Mouse (Mus musculus) kidney, postnatal 25 days (tissue): Measurements from ENCODE around the gene Zbtb24.

Experiments used
- DNase-seq, 2 experiments: peaks; one replicate each; pipeline ENCODE4 v3.0.0; 2021; ENCODE audit warnings: mixed read lengths in 2 of 2

Zbtb24 gene

GRCm38 (mm10) chr10:41470693-41471092 lies 20.5 kb downstream of the Zbtb24 start:
- DNase-seq: no peak

GRCm38 (mm10) chr10:41472534-41472933 lies 22.4 kb downstream of the Zbtb24 start:
- DNase-seq: no peak

- no peak for DNase-seq
Observed at GRCm38 (mm10) chr10:41472962-41473481, 22.8 kb downstream of the Zbtb24 start.

DNA sequence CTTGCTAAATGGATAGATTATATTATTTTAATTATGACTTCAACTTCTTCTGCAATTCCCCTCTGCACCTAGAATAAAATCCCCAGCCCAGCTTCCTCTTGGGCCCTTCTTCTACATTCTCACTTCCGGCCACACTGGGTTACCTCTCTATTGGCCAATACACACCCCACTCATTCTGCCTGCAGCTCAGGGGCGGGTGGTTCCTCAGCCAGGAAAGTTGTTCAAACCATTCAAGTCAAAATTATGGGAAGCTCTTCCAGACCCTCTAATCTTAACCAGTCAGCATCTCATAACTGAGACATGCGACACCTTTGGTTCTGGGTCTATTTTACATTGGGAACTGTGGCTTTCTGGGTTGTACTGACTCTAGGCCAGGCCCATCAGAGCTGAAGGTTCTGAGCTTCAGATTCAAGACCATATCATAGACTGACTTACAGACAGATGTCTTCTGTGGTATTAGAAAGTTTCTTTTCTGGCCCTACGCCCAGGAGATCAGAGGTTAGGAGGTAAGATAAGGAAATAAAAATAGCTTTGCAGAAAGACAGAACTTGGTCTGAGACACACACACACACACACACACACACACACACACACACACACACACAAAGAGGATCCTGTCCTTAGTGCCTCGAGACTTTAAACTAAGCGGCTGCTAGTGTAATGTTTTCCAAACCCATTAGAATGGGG lies 23.7 kb downstream of the Zbtb24 start:
- peak in 1 of 2 experiments; percentile 28 for DNase-seq

DNA sequence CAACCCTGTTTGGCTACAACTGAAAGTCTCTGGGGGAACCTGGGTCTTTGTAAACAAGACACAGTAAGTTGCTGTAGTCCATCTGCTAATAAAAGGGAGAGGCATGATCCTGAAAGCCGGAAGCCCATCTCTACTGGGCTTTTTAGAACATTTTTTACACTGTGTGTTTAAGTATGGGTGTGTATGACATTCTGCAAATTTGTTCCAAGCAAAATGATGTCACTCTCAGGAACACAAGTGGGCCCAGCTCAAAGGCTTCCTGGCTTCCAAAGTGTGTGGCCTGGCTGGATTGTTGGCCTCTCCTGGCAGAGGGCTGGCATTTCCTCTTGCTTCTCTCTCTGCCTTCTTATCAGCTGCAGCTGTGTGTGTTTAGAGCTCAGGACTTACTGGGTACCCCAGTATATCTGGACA lies 24.8 kb downstream of the Zbtb24 start:
- DNase-seq: no peak

DNA sequence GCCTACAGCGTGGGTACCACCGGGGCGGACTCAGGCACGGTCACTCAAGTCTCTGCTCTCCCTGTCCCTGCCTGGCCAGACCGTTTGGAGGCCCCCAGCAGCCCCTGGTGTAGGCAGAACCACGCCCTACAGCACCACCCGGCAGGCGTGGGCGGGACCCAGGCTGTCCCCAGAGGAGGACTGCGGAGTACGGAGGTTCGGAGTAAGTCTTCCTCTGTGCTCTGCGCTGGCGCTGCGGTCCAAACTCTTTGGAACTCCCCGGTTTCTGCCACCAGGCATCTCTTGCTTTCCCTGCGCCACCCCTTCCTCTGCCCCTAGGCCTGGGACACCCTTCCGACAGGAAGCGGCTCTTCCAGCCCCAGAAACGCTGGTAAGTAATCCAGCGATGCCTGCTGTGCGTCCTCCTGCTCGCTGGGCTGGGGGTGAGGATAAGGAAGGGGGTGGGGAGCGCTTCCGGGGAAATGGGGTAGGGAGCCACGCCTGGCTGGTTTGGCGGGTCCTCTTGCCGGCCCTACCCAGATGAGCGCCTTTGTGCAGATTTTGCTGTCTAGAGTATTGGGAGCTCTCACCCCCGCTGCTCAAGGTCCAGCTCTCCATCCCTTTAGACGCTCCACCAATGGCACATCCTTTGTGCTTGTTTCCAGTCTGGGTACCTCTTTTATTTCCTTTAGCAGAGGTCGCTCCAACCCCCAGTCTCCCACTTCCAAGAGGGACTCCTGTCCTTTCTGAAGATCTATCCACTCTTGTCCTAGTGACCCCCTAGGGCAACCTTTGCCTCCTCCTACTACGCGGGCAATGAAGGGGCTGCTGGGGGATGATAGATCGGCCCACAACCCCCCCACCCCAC lies 26.2 kb downstream of the Zbtb24 start, which contains the start of gene Mical1:
Gene Mical1, plus strand, starts transcription at position 144 of the 847 bp plus-strand sequence.
- peak; percentile 54 to 72 for DNase-seq

GRCm38 (mm10) chr10:41477018-41477277 lies 26.8 kb downstream of the Zbtb24 start:
- no peak for DNase-seq

DNA sequence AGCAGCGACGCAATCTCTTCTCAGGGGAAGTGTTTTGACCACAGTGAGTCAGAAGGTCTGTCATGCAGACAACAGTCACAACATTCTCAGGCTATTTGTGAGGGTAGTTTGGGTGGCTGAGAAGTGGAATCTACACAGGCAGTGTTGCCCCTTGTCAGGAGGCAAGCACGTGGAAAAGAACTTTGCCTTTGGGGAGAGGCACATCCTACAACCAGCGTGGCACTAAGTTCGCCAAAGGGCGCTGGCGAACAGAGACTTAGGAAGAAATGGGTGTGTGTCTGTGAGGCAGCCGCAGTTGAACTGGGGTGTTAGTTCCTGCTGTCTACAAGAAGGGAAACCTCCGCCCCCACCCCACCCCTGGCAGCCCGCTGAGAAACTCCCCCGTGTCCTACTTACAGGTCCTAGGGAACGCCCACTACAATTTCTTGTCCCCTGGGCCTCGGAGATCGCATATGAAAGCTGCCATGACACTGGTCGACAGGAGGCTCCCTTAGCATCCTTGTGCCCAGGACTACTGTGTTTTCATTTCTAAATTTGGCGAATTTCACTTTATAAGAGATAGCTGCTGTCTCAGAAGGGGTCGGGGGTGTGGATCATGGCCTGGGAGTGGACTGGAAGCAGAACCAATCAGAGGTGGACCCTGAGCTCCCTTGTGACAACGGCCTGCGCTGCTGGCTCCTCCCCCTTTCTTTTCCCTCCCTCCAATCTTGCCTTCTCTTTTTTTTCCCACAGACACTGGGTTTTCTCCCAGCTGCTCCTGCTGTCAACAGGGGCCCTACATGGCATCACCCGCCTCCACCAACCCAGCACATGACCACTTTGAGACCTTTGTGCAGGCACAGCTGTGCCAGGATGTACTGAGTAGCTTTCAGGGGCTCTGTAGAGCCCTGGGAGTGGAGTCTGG lies 27.3 kb downstream of the Zbtb24 start:
- DNase-seq: peak; percentile 69 to 79

GRCm38 (mm10) chr10:41479961-41480360 lies 29.8 kb downstream of the Zbtb24 start:
- DNase-seq: no peak

GRCm38 (mm10) chr10:41480938-41481880 lies 31.0 kb downstream of the Zbtb24 start:
- DNase-seq: peak in 1 of 2 experiments; percentile 43

DNA sequence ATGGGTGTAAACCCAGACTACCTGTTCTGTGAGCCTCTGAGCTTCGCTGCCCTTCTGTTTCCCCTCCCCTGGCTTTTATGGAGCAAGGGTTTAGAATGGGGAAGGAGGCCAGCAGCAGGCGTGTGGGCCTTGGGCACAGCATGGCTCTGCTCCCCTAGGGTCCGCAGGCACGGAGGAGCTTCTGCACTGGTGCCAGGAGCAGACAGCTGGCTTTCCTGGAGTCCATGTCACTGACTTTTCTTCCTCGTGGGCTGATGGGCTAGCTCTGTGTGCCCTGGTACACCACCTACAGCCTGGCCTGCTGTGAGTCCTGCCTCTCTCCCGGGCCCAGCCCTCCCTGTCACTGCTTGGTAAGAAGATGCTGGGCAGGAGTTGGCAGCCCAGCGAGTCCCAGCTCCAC lies 32.3 kb downstream of the Zbtb24 start:
- DNase-seq: no peak

DNA sequence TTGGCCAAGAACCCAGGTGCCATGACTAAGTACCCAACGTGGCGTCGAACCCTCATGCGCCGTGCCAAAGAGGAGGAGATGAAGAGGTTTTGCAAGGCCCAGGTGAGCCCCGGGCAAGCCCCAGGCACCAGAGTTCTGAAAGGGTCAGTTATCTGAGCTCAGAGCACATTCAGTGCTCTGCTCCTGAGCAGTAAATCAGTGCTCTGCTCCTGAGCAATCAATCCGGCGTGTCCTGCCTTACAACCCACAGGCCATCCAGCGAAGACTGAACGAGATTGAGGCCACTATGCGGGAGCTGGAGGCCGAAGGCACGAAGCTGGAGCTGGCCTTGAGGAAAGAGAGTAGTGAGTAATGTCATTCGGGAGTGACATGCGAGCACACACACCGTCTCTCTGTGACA lies 35.6 kb downstream of the Zbtb24 start:
- DNase-seq: no peak

DNA sequence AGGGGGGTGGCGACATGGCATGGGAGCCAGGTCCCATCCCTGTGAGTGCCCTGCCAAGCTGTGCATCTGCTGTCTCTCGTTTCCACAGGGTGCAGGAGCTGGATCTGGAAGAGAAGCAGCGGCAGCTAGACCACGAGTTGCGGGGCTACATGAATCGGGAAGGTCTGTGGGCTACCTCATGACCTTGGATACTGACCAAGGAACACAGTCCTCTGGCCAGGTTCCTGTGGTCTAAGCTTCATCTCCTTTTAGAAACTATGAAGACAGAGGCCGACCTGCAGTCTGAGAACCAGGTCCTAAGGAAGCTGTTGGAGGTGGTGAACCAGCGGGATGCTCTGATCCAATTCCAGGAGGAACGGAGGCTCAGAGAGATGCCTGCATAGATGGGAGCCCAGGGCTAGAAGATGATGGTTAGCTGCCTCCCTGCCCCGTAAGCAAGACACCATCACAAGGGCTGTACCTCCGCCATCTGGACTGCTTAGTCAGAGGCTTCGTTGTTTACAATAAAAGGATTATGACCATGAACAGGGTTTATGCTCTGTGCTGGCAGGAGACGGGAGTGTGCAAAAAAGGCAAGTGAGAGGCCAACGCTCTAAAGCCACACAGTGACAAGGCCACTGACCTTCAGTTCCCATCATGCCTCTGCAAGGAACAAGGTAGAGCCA lies 36.5 kb downstream of the Zbtb24 start:
- no peak for DNase-seq

GRCm38 (mm10) chr10:41488877-41489276 lies 38.7 kb downstream of the Zbtb24 start:
- DNase-seq: no peak

- peak; percentile 54 to 81 for DNase-seq
Observed at GRCm38 (mm10) chr10:41489294-41489693, 39.1 kb downstream of the Zbtb24 start.

DNA sequence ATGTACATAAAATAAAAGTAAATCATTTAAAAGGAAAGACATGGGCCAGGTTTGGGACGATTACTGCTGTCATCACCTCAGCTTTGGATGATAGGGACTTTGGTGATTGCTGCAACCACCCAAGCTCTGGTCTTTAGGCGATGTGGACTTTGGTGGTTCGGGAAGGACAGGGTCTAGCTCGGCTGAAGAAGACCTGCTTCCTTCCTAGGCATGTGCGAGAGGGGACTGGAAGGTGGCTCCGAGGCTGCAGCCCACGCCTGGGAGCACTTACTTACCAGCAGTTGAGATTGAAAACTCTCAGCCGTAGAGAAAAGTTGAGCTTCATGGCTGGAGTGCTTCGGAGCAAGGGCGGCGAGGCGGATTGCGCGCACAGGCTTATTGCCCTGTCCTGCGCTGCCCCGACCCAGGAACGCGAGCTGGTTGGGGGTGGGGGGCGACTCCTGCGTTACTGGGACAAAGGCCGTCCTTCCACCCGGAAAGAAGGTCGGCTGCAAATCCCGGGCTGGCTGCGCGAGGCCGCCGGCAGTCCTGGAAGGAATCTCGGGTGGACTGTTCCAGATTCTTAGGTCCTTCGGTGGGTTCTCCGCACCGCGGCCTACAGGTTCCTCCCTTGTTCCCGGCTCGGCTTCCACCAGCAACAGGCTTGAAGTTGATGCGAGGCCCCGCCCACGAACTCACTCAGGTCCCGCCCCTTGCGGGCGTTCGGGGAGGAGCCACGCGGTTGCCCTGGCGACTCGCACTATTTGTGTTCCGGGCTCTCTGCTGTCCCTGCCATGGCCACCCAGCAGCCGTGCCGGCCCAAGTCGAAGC lies 39.7 kb downstream of the Zbtb24 start, which contains the start of the genes Smpd2 and Ppil6:
Gene Smpd2, minus strand, starts transcription at position 662 of the 810 bp plus-strand sequence.
Gene Ppil6, plus strand, starts transcription at position 732 of the 810 bp plus-strand sequence.
- DNase-seq: peak; percentile 97 to 98

GRCm38 (mm10) chr10:41490518-41490873 lies 40.3 kb downstream of the Zbtb24 start:
- no peak for DNase-seq

DNA sequence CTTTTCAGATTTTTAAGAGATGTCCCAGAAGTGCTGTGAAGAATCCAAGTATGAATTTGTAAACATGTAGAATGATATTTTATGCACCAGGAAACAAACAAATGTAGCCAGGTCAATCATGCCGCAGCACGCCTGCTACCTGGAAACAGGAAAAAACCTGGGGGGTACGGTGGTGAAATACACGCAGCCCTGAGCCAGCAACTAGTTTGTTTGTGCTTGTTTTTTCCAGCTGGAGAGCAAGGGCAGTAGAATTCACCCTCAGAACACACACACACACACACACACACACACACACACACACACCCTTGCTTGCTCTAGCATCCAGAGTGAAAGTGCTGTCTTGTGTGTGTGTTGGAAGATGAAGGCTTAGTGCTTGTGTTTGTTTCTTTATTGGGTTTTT lies 40.9 kb downstream of the Zbtb24 start:
- peak; percentile 52 to 69 for DNase-seq

DNA sequence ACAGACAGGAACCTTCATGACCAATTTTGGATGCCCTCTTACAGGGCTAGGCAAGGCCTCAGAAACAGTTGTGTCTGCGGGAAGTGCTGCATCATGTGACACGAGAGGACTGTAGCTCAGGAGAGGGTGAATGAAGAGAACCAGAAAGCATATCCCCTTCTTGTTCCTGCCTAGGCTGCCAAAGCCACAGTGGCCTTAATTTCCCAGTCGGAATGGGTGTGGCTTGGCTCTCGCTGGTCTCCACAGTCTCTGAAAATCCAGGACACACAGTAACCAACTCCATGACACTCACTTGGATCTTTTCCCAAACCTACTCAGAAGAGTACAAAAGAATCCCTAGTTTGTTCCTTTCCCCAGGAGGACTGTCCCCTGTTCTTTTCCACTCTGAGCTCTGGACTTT lies 50.8 kb downstream of the Zbtb24 start:
- DNase-seq: peak; percentile 70 to 89

- DNase-seq: no peak
Observed at GRCm38 (mm10) chr10:41504996-41505395, 54.8 kb downstream of the Zbtb24 start.
